In the genomic region with DNA sequence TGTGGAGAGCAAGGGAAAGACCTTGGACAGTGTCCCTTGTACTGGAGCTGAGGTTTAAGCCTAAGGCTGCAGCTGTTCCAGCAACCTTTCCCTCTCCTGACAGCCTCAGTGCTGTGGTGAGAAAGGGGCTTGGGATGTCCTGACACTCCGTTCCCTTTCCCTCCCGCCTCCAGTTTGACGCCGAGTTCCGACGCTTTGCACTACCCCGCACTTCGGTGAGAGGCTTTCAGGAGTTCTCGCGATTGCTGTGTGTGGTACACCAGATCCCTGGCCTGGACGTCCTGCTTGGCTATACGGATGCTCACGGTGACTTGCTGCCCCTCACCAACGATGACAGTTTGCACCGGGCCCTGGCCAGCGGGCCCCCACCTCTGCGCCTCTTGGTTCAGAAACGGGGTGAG, we compare ENCODE assay signal across 8 mouse cellular contexts. TPM values are rescaled to one million over a fixed set of nuclear protein-coding genes. Genes with fewer than 3 reads are reported as not detected.
A peak's percentile ranks its signal among the peaks of the same experiment; 100 is the strongest.
DNase-seq lines count a peak whose midpoint lies in the region; ATAC-seq and TF ChIP-seq lines count a peak whose summit lies in the region.

No protein-coding gene starts in this region.

- H3K27ac ChIP-seq in layer of hippocampus, adult 2 months: peak overlapping the region; percentile 96
- no peak overlapping the region for H3K27ac ChIP-seq in brown adipose tissue, adult 24 weeks (replicated peaks; ENCODE audit: low read depth, low read length)
- H3K27ac ChIP-seq in forebrain, embryonic 16.5 days (ENCODE audit: low read length): peak overlapping the region; percentile 97
- H3K27ac ChIP-seq in macrophage: no peak overlapping the region

- no peak for TF ChIP-seq CTCF in layer of hippocampus, adult 2 months (conservative IDR thresholded peaks at IDR 0.05)

- ATAC-seq in forebrain, embryonic 16.5 days: peak; percentile 5

- peaks cover 7% of the 10 kb centered on the region; the same call in 1 of the 2 replicates for H3K36me3 ChIP-seq in forebrain, embryonic 16.5 days (ENCODE audit: control insufficient read depth, insufficient read depth)
- peaks cover 12% of the 10 kb centered on the region; the same call in 1 of the 2 replicates for H3K36me3 ChIP-seq in macrophage (ENCODE audit: inconsistent target)

- no peaks in the 10 kb centered on the region for H3K27me3 ChIP-seq in forebrain, embryonic 16.5 days (replicated peaks; ENCODE audit: control insufficient read depth, insufficient read depth, low read length)

- H3K4me1 ChIP-seq in brown adipose tissue, adult 24 weeks (ENCODE audit: control insufficient read depth, insufficient read depth, insufficient read length, low read length): peaks cover 4% of the 10 kb centered on the region; the same call in 1 of the 2 replicates
- H3K4me1 ChIP-seq in forebrain, embryonic 16.5 days (replicated peaks; ENCODE audit: control insufficient read depth, insufficient read depth, low read length): peaks cover 27% of the 10 kb centered on the region

- H3K9ac ChIP-seq in forebrain, embryonic 16.5 days (replicated peaks; ENCODE audit: low read depth, low read length): peak overlapping the region; percentile 55

- WGBS in forebrain, embryonic 16.5 days: 33% methylated on average over 18 of the region's 18 CpGs
- WGBS in macrophage (ENCODE audit: missing documents): 81% methylated on average over 17 of the region's 18 CpGs

- H3K9me3 ChIP-seq in forebrain, embryonic 16.5 days (ENCODE audit: control insufficient read depth, low read length): no peaks in the 10 kb centered on the region

- peak overlapping the region; percentile 85 for H3K4me3 ChIP-seq in layer of hippocampus, adult 2 months
- peak overlapping the region; percentile 55 for H3K4me3 ChIP-seq in brown adipose tissue, adult 24 weeks (ENCODE audit: insufficient read depth, low read depth, low read length)
- H3K4me3 ChIP-seq in forebrain, embryonic 16.5 days (replicated peaks; ENCODE audit: low read length): peak overlapping the region; percentile 74
- peak overlapping the region; percentile 29 for H3K4me3 ChIP-seq in macrophage (ENCODE audit: inconsistent target)

- no peak for DNase-seq in layer of hippocampus, adult 2 months (ENCODE audit: low spot score in 2 of 2)
- no peak for DNase-seq in layer of hippocampus, postnatal 25 days (ENCODE audit: extremely low spot score in 1 of 2, low spot score in 1 of 2)
- no peak for DNase-seq in gastrocnemius, adult 18-20 months (ENCODE audit: low spot score)
- no peak for DNase-seq in urinary bladder, postnatal 4 days (ENCODE audit: low spot score in 2 of 2)
- no peak for DNase-seq in kidney, adult 11 months

- H3K4me2 ChIP-seq in forebrain, embryonic 16.5 days (ENCODE audit: low read length): peak overlapping the region; percentile 95

- H3K79me2 ChIP-seq in macrophage (ENCODE audit: inconsistent target): peaks cover 6% of the 10 kb centered on the region; the same call in 1 of the 2 replicates

RNA-seq across cellular contexts. Expression of gene Pard6a, which starts 1.1 kb away (rescaled TPM):
- 10 to 100 TPM; 32.7 to 35.4 TPM for total RNA-seq in layer of hippocampus, adult 2 months (2021)
- 10 to 100 TPM; 34.8 to 38.4 TPM for total RNA-seq in layer of hippocampus, postnatal 25 days (2021)
- 10.2 and 10.6 TPM in 2 replicates for polyA plus RNA-seq in brown adipose tissue, adult 24 weeks (2012; ENCODE audit: insufficient read depth, insufficient read length, missing spikeins)
- polyA plus RNA-seq in forebrain, embryonic 16.5 days (2015; fragmentation: Nextera tagmentation; extraction: Ambion mirVana): 45.4 and 50.0 TPM in 2 replicates
- total RNA-seq in macrophage (2018; cell fraction: chromatin; rRNA removed): 10 to 100 TPM in 4 of 26 experiments, 1 to 10 TPM in 15, under 1 TPM in 1, not detected in 6; 0.87 to 17.4 (median 3.9) TPM
- 1 to 10 TPM; 1.8 to 9.4 (median 6.4) TPM for total RNA-seq in macrophage (2018; cell fraction: cytosol; rRNA removed)
- total RNA-seq in macrophage (2018; cell fraction: nucleus; rRNA removed): 10 to 100 TPM in 8 of 26 experiments, 1 to 10 TPM in 17, not detected in 1; 1.1 to 24.7 (median 6.9) TPM
- polyA plus RNA-seq in macrophage (2018): 2.9 to 8.1 TPM (median 6.1 TPM) in 3 replicates
- total RNA-seq in gastrocnemius, adult 18-20 months (2021): 1 to 10 TPM; 5.5 to 6.2 TPM

RNA-seq across cellular contexts. Expression of gene Acd, which starts 1.1 kb away (rescaled TPM):
- 10 to 100 TPM; 41.1 to 41.5 TPM for total RNA-seq in layer of hippocampus, adult 2 months (2021)
- total RNA-seq in layer of hippocampus, postnatal 25 days (2021): 10 to 100 TPM; 39.8 to 41.9 TPM
- 12.3 and 15.9 TPM in 2 replicates for polyA plus RNA-seq in brown adipose tissue, adult 24 weeks (2012; ENCODE audit: insufficient read depth, insufficient read length, missing spikeins)
- polyA plus RNA-seq in forebrain, embryonic 16.5 days (2015; fragmentation: Nextera tagmentation; extraction: Ambion mirVana): 105 and 106 TPM in 2 replicates
- 10 to 100 TPM in 20 of 26 experiments, 1 to 10 TPM in 6; 7.0 to 27.8 (median 15.8) TPM for total RNA-seq in macrophage (2018; cell fraction: chromatin; rRNA removed)
- total RNA-seq in macrophage (2018; cell fraction: cytosol; rRNA removed): 10 to 100 TPM; 13.0 to 23.4 (median 16.7) TPM
- 10 to 100 TPM in 25 of 26 experiments, 1 to 10 TPM in 1; 8.5 to 28.5 (median 16.7) TPM for total RNA-seq in macrophage (2018; cell fraction: nucleus; rRNA removed)
- polyA plus RNA-seq in macrophage (2018): 14.9 to 20.7 TPM (median 19.5 TPM) in 3 replicates
- 1 to 10 TPM; 5.0 to 5.4 TPM for total RNA-seq in gastrocnemius, adult 18-20 months (2021)

RNA-seq across cellular contexts. Expression of gene 4933405L10Rik, which starts 5.5 kb away (rescaled TPM):
- under 1 TPM in 1 of 2 experiments, not detected in 1; 0.84 TPM for total RNA-seq in layer of hippocampus, adult 2 months (2021)
- total RNA-seq in layer of hippocampus, postnatal 25 days (2021): not detected
- 0.87 TPM in 1 of 2 replicates, not detected in the other for polyA plus RNA-seq in brown adipose tissue, adult 24 weeks (2012; ENCODE audit: insufficient read depth, insufficient read length, missing spikeins)
- polyA plus RNA-seq in forebrain, embryonic 16.5 days (2015; fragmentation: Nextera tagmentation; extraction: Ambion mirVana): 0.22 and 0.32 TPM in 2 replicates
- total RNA-seq in macrophage (2018; cell fraction: chromatin; rRNA removed): not detected
- under 1 TPM in 2 of 26 experiments, not detected in 24; 0.11 to 0.15 TPM for total RNA-seq in macrophage (2018; cell fraction: cytosol; rRNA removed)
- total RNA-seq in macrophage (2018; cell fraction: nucleus; rRNA removed): not detected
- not detected in 3 replicates for polyA plus RNA-seq in macrophage (2018)
- not detected for total RNA-seq in gastrocnemius, adult 18-20 months (2021)

RNA-seq across cellular contexts. Expression of gene Enkd1, which starts 6.0 kb away (rescaled TPM):
- 10 to 100 TPM in 1 of 2 experiments, 1 to 10 TPM in 1; 8.1 to 10.8 TPM for total RNA-seq in layer of hippocampus, adult 2 months (2021)
- 1 to 10 TPM; 8.2 to 9.9 TPM for total RNA-seq in layer of hippocampus, postnatal 25 days (2021)
- 0.52 TPM in 1 of 2 replicates, not detected in the other for polyA plus RNA-seq in brown adipose tissue, adult 24 weeks (2012; ENCODE audit: insufficient read depth, insufficient read length, missing spikeins)
- polyA plus RNA-seq in forebrain, embryonic 16.5 days (2015; fragmentation: Nextera tagmentation; extraction: Ambion mirVana): 16.3 and 19.6 TPM in 2 replicates
- total RNA-seq in macrophage (2018; cell fraction: chromatin; rRNA removed): 10 to 100 TPM in 7 of 26 experiments, 1 to 10 TPM in 19; 2.8 to 12.7 (median 6.9) TPM
- total RNA-seq in macrophage (2018; cell fraction: cytosol; rRNA removed): 1 to 10 TPM; 1.5 to 4.3 (median 2.9) TPM
- total RNA-seq in macrophage (2018; cell fraction: nucleus; rRNA removed): 10 to 100 TPM in 1 of 26 experiments, 1 to 10 TPM in 25; 2.4 to 24.0 (median 6.4) TPM
- 1.4 to 6.3 TPM (median 3.2 TPM) in 3 replicates for polyA plus RNA-seq in macrophage (2018)
- 1 to 10 TPM in 1 of 2 experiments, under 1 TPM in 1; 0.69 to 1.4 TPM for total RNA-seq in gastrocnemius, adult 18-20 months (2021)

RNA-seq across cellular contexts. Expression of gene Carmil2, which starts 15.9 kb away (rescaled TPM):
- 10 to 100 TPM; 71.1 to 76.9 TPM for total RNA-seq in layer of hippocampus, adult 2 months (2021)
- 10 to 100 TPM; 70.2 to 79.8 TPM for total RNA-seq in layer of hippocampus, postnatal 25 days (2021)
- polyA plus RNA-seq in brown adipose tissue, adult 24 weeks (2012; ENCODE audit: insufficient read depth, insufficient read length, missing spikeins): not detected in 2 replicates
- polyA plus RNA-seq in forebrain, embryonic 16.5 days (2015; fragmentation: Nextera tagmentation; extraction: Ambion mirVana): 9.5 and 12.7 TPM in 2 replicates
- 1 to 10 TPM in 11 of 26 experiments, under 1 TPM in 14, not detected in 1; 0.28 to 2.9 (median 0.86) TPM for total RNA-seq in macrophage (2018; cell fraction: chromatin; rRNA removed)
- total RNA-seq in macrophage (2018; cell fraction: cytosol; rRNA removed): under 1 TPM in 17 of 26 experiments, not detected in 9; 0.03 to 0.10 (median 0.06) TPM
- 1 to 10 TPM in 5 of 26 experiments, under 1 TPM in 20, not detected in 1; 0.12 to 1.6 (median 0.60) TPM for total RNA-seq in macrophage (2018; cell fraction: nucleus; rRNA removed)
- polyA plus RNA-seq in macrophage (2018): 0.13 TPM in 1 of 3 replicates, not detected in the others
- total RNA-seq in gastrocnemius, adult 18-20 months (2021): under 1 TPM in 1 of 2 experiments, not detected in 1; 0.05 TPM

Comparison
In these comparisons a context has a peak if more than half of its experiments do, and no peak if none do; other contexts are left out.
1. H3K27ac ChIP-seq: peak in layer of hippocampus, adult 2 months (single experiment) and forebrain, embryonic 16.5 days (single experiment); none in brown adipose tissue, adult 24 weeks (single experiment) and macrophage (single experiment).
2. H3K4me3 ChIP-seq: peak in every context shown above with its lines; median percentile 85 in layer of hippocampus, adult 2 months; 74 in forebrain, embryonic 16.5 days; 55 in brown adipose tissue, adult 24 weeks; 29 in macrophage.
3. RNA of gene Pard6a, which starts 1.1 kb away (total RNA-seq): 34.8 to 38.4 TPM in layer of hippocampus, postnatal 25 days and 32.7 to 35.4 TPM in layer of hippocampus, adult 2 months; 5.5 to 6.2 TPM in gastrocnemius, adult 18-20 months; every median in the first group is over 4 times any median in the second.
4. RNA of gene Acd, which starts 1.1 kb away (total RNA-seq): 39.8 to 41.9 TPM in layer of hippocampus, postnatal 25 days and 41.1 to 41.5 TPM in layer of hippocampus, adult 2 months; 5.0 to 5.4 TPM in gastrocnemius, adult 18-20 months; every median in the first group is over 4 times any median in the second.